Mouse (Mus musculus): Measurements from ENCODE around the gene Arhgap27.

DNA sequence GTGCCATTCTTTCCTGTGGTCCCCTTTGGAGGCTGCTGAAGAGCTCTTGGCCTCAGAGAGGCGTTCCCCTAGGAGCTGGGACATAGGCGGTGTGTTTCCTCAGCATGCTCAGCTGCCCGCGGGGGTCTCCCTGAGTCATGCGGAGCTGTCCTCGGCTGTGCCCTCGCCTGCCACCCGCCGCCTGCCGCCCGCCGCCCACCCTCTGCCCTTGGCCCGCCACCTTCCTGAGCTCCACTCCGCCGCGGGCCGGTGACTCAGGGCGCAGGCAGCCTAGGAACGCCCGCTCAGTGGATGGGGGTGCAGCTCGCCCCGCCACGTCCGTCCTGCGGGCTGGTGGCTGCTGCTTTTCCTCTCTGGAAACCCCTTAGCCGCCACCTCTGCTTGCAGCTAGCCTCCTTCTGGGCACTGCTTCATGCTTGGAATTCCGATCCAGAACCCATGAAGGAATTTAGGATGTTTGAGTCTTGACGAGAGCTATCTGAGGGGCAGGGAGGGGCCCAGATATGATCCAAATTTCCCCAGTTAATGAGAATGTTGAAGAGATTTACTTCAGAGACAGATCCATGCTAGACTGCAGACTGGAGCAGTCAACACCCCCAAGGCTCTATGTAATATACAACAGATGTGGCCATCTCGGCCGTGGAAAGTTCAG lies 51.4 kb downstream of the Arhgap27 start:
- TF ChIP-seq CTCF (conservative IDR thresholded peaks at IDR 0.05; ENCODE audit: insufficient read depth, insufficient read length, low read depth, low read length) = no peak
- no peak for TF ChIP-seq POLR2A (IDR thresholded peaks at IDR 0.05; ENCODE audit: low read depth, low read length)

Measured in kidney, adult 2 months (tissue).